Mouse (Mus musculus): ENCODE measurements around the gene Gm45799.

- TF ChIP-seq CTCF (IDR thresholded peaks at IDR 0.05; ENCODE audit: extremely low read depth, insufficient read length, insufficient replicate concordance, low read depth, low read length) (peak; percentile 72; the same call in 1 of the 2 replicates), POLR2A (IDR thresholded peaks at IDR 0.05; ENCODE audit: low read depth, low read length) (no peak)
Observed at GRCm38 (mm10) chr7:105602860-105603623, 37.3 kb upstream of the Gm45799 start.

Data from small intestine, adult 2 months (tissue).